Mouse (Mus musculus) c-Kit-positive CD71-negative TER-119-negative erythroid progenitor cells, embryonic 14.5 days (primary cell): ENCODE results near the gene Ndufs6.

Experiments
- DNase-seq: peaks from one replicate; pipeline ENCODE4 v3.0.0-alpha.2; 2013; ENCODE audit warnings: low read depth

Ndufs6 gene

DNA sequence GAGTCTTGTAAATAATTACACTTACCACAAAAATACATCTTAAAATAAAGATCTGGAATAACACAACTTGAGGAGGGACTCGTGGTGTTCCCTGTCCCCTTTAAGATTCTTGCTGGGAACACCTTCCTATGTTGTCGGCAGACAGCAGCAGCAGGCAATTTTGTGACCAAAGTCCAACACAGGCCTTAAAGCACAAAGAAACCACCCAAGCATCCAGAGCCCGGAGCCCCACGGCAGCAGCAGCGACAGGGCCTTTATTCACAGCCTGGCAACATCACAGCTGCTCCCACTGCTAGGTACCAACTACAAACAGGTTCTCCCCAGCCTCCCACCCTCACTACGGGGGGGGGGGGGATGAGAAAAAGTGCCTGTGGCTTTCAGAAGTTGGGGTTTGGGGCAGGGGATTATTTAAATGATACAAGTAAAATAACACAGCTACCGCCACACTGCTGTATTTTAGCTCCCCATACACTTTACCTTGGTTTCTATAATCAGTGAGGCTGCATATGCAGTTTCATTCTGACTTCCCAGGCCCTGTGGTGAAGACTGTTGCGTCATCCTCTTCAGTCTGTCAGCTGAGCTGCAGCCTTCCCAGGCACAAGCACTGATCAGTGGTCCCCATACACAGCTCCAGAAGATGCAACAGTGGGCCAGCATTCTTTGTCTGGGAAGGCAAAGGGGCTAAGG lies 22.8 kb downstream of the Ndufs6 start:
- DNase-seq = no peak

DNA sequence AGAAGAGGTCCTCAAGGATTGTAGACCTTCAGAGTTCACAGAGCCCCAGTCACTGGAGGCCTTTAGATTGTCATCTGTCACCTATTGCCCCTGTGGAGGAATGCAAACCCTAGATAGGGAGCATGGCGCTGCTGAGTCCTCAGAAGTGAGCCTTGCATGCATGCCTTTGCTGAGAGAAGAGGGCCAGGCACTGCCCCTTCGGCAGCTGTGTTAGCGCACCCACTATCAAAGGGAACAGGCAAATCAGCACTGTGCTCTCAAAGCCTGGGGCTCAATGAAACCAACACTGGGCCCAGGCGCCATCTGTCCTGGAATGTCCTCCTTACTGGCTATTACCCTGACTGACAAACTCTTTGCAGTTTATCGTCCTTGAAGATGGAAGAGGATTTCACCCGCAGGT lies 23.6 kb downstream of the Ndufs6 start:
- no peak for DNase-seq

DNA sequence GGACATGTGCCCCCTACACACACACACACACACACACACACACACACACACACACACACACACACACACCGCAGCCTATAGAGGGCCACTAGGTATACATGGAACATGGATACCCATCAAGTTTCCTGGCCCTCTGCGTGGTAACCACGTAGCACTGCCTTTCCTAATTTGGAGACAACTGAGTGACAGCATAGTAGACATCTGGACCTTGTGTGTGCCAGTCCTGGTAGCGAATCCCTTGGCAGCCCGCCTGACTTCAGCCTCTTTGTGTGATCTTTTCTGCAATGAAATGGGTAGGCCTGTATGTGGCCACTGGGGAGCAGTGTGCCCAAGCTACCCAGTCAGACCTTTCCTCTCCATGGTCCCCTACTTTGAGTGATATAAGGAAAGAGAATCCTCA lies 29.0 kb downstream of the Ndufs6 start:
- no peak for DNase-seq

DNA sequence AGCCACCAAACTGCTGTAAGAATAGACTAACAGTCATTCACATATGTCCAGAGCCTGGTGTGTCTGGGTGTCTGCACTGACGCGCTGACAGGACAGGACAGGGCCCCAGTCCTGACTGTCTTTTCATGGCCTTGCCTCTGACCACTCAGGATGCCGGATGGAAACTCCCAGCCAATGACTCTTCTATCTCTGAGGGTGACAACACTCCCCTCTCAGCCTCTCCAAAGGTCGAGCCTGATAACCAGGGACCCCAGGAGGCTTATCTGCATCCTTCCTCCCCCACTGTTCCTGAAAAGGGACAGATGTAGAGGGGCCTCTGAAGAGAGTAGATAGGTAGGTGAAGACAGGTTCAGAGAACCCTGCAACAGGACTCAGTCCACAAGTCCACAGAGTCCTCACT lies 29.6 kb downstream of the Ndufs6 start:
- no peak for DNase-seq

DNA sequence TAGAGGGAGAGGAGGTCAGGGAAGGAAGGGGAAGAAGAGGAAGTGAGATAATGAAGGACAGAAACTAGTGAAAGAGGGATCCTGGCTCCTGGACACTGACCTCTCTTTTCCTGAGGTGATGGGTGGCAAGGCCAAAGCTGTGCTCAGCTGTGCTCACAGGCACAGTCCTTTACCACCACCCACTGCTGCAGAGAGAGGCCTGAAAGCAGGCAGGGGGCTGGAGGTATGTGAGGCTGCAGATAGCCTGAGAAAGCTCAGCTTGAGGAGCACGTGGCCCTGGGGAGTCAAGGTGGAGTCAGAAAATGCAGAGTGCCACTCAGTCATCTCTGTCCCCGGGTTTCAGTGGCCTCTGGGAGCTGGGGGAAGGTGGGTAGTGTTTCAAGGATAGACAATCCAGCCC lies 37.2 kb downstream of the Ndufs6 start:
- no peak for DNase-seq

DNA sequence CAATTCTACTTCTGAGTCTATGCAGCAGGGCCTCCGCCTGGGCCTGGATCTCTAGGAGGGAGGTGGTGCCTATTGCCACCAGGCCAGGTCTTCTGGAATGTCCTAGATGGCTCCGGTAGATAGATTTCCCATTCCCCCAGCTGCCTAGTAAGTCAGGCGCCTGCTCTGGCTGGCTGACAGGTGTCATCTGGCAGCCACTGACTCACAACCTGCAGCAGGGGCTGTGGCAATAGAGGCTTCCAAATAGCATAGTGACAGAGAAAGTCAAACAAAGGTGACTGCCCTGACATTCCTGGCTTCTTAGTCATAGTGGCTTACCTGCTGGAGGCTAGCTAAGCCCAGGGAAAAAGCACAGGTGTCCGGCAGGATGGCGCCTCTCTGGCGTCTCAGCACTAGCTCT lies 38.1 kb downstream of the Ndufs6 start:
- no peak for DNase-seq

GRCm38 (mm10) chr13:73283534-73283933 lies 44.8 kb downstream of the Ndufs6 start:
- no peak for DNase-seq

- DNase-seq = no peak
Observed at GRCm38 (mm10) chr13:73282407-73282806, 45.9 kb downstream of the Ndufs6 start.

DNA sequence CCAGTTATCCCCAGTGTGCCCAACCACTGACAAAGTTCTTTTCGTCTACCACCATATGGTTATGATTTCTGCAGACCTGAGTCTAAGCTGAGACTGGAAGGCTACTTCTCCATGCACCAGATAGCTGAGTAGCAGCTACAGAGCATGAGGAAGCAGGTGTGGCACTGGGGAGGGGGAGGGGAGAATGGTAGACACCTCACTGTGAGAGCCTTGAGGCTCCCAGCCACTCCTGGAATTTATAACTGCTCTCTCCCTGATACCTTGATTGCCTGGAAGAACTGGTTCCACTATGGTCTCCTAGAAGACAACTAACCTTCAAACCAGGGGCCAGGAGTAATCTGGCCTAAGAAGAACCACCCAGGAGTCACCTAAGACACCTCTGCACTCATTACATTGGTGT lies 49.1 kb downstream of the Ndufs6 start:
- no peak for DNase-seq

DNA sequence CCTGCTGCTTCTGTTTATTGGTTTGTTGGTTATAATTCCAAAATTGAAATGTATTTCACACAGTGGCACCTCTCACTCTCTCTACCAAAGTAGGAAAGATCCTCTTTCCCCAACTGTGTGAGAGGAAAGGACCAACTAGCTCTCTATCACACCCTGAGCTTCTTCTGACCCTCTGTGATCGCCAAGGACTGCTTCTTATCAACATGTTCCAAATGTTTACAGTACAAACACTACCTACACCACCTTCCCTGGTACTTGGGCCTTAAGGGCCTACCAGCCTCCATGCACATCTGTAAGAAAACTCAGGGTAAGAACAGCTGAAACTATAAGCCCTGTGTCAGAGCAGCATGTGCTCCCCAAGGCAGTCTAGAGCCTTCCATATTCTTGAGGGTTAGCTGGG lies 50.5 kb downstream of the Ndufs6 start:
- DNase-seq = no peak

DNA sequence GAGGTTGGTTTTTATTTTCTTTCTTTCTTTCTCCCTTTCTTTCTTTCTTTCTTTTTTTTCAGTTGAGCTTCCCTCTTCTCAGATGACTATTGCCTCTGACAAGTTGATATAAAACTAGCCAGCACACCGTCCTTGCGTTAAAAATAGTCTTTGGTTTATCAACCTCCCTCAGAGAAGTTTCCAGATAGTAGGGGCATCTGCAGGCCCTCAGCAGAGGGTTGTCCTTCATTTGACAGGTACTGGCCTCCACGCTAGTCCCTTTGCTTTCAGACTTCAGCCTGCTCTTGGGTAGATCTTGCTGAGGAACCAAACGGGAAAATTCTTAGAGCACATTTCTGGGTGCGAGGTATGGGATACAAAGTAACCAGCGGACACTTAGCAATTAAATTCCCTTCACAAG lies 51.0 kb downstream of the Ndufs6 start:
- DNase-seq = no peak

GRCm38 (mm10) chr13:73273536-73273935 lies 54.8 kb downstream of the Ndufs6 start:
- no peak for DNase-seq

- DNase-seq = no peak
Observed at GRCm38 (mm10) chr13:73272794-73273282, 55.5 kb downstream of the Ndufs6 start.

- no peak for DNase-seq
Observed at GRCm38 (mm10) chr13:73271336-73272242, 56.8 kb downstream of the Ndufs6 start.

- DNase-seq = no peak
Observed at GRCm38 (mm10) chr13:73270451-73271081, 57.8 kb downstream of the Ndufs6 start.

- no peak for DNase-seq
Observed at GRCm38 (mm10) chr13:73269891-73270290, 58.5 kb downstream of the Ndufs6 start.
